Mouse (Mus musculus) heart, postnatal 14 days (tissue): ENCODE measurements around the gene Arhgap18. TPM values are rescaled to one million over a fixed set of nuclear protein-coding genes. Genes with fewer than 3 reads are reported as not detected.
A peak's percentile ranks its signal among the peaks of the same experiment; 100 is the strongest.

Source experiments
- DNase-seq, 2 experiments: peaks; one replicate each; pipeline ENCODE4 v3.0.0; 2021 to 2022
- intact Hi-C: fragments of 180-260 bp; cut with DNase I; formaldehyde crosslinking; loops from one replicate; pipeline ENCODE4 v1.15.1; 2025
- total RNA-seq, 2 experiments: library from RNA; stranded (reverse); gene quantifications; 2 replicates each; pipeline ENCODE4 v1.2.3; 2021

Gene Arhgap18
- total RNA-seq, 2 experiments from 2014 or later: 27.6 to 27.8 TPM

GRCm38 (mm10) chr10:26820326-26820725 lies 67.1 kb downstream of the Arhgap18 start:
- DNase-seq: no peak
- intact Hi-C loops: no loop called here

DNA sequence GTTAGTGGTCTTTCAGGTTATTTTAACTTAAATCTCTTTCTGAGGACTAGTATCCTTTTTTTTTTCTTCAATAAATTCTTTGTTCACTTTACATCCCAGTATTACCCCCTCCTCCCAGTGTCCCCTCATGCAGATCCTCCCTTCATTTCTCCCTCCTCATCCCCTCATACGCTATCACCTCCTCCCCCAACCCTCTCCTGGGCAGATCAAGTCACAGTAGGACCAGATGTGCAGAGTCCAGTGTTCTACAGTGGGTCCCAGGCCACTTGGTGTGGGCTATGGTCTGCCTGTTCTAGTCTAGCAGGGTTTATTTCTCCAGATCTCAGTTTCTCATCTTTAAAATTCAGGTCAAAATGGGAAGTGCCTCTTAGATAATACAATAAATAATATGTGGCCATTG lies 67.7 kb downstream of the Arhgap18 start:
- intact Hi-C loops: no loop called here
- no peak for DNase-seq

DNA sequence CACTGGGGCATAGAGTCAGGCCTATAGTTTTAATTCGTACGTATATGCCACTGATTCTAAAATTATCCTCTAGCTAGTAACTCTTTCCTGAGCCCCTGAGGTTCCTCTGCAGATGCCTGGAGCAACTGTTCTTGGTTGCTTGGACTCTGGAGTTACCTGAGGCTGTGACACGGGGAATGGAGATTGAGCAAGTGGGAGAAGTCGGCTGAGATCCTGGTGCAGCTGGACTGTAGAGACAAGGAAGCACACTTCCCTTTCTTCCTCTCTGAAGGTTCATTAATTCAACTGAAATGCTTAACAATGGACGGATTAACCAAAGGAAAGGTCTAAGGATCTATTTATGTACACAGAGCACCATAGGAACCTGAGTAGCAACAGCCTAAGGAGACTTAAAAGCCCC lies 70.8 kb downstream of the Arhgap18 start:
- intact Hi-C loops: no loop called here
- DNase-seq: no peak

DNA sequence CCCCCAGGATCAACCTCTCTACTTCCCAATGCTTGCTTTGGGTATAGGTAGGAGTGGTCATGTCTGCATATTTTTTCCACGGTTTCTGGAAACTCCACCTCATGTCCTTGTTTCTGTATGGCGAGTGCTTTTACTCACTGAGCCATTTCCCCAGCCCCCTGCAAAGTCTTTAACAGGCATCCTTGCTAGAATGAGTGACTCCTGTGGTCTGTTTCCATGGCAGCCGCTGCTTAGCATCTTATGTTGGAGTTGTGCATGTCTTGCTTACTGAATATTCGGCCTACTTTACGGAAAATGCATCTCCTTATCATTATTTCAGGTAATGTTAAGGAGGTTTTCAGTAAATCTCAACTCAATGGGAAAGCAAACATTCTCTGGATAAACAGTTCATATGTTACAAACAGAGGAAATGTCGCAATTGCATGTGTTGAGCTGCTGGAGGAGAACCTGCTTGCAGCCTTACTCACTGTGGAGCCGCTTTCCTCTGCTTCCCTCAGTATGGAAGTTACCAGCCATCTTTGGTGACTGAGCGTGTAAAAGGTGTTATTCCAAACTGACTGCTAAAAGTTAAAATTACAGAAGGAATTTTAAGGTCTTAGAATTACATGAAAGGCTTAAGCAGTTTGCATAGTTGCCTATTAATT lies 72.1 kb downstream of the Arhgap18 start:
- intact Hi-C loops: loop anchor here (5.0 kb wide), 2 partner anchors 33 to 53 kb away; no protein-coding TSS in a partner anchor
- DNase-seq: no peak

DNA sequence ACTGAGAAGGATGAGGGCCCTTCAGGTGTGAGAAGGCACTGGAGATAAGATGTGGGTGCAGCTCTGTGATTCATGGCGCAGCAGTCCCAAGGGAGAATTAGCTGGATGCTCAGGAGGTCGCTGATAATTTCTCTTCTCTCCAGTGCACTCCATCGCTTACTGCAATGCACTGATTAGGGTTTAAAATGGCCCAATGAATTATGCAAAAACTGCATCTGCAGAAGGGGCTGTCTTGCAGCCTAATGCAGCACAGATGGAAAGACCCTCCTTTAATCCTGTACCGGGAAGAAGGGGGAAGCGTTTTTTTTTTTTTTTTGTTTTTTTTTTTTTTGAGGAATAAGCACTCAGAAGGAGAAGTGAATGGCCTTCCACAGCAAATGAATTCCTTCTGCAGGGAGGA lies 74.1 kb downstream of the Arhgap18 start:
- intact Hi-C loops: loop anchor here (5.0 kb wide), 2 partner anchors 35 to 55 kb away; no protein-coding TSS in a partner anchor
- DNase-seq: no peak

GRCm38 (mm10) chr10:26828412-26829137 lies 75.4 kb downstream of the Arhgap18 start:
- peak; percentile 34 to 45 for DNase-seq
- intact Hi-C loops: loop anchor here (5.0 kb wide), 2 partner anchors 36 to 56 kb away; no protein-coding TSS in a partner anchor

GRCm38 (mm10) chr10:26832068-26832467 lies 78.8 kb downstream of the Arhgap18 start:
- DNase-seq: no peak
- intact Hi-C loops: no loop called here

DNA sequence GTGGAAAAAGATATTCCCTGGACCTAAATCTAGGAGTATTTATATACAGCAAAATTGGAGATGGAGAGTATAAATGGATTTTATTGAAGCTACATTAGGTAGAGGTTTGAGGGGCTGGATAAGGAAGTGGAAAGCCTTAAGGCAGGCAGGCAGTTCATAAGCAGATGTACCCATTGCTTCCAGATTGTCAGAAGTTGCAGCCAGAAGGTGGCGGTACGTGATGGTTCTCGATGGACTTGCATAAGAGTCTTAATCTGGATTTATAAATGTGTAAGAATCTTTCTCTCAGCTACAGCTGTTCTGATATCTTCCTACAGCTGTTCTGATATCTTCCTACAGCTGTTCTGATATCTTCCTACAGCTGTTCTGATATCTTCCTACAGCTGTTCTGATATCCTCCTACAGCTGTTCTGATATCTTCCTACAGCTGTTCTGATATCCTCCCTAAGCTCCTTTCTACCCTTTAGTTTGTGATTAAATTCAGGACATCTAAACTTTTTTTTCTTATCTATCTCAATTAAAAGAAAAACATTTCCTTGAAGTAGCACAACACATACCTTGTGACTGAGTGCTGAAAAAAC lies 79.5 kb downstream of the Arhgap18 start:
- intact Hi-C loops: no loop called here
- no peak for DNase-seq

DNA sequence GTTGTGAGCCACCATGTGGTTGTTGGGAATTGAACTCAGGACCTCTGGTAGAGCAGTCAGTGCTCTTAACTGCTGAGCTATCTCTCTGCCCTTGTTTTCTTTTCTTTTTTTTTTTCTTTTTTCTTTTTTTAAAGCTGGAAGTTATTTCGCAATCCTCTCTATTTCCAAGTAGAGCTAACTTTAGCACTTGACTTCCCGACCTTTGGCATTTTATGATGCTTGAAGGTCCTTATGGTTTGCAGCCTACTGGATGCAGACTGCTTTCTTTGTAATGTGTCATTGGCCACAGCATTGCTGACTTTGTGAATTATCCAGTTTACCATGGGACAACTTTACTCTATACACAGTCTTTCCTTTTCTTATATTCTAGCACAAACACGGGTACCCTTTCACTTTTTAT lies 80.2 kb downstream of the Arhgap18 start:
- no peak for DNase-seq
- intact Hi-C loops: no loop called here

DNA sequence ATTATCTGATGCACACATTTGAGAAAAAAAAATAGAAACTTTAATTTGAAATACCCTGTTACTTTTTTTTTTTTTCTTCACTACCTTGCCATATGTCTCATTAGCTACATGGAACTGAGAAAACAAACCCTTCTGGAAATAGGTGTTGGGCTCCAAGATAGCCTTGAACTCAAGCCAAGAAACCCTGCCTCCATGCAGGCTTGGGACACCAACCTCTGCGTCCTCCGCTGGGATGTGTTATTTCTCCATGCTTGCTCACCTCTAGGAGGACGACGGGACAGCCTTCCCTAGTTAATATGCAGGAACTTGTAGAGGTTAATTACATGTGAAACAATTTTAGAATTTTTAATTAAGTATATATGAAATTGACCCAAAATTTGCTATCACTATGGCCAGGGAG lies 96.1 kb downstream of the Arhgap18 start:
- intact Hi-C loops: no loop called here
- DNase-seq: no peak

GRCm38 (mm10) chr10:26849854-26850253 lies 96.6 kb downstream of the Arhgap18 start:
- DNase-seq: no peak

GRCm38 (mm10) chr10:26854556-26855100 lies 101.4 kb downstream of the Arhgap18 start:
- DNase-seq: no peak
- intact Hi-C loops: no loop called here

More at GRCm38 (mm10) chr10:26849854-26850253, 96.6 kb downstream of the Arhgap18 start:
- intact Hi-C loops: no loop called here

GRCm38 (mm10) chr10:26855851-26856535 lies 102.8 kb downstream of the Arhgap18 start:
- peak in 1 of 2 experiments; percentile 35 for DNase-seq

DNA sequence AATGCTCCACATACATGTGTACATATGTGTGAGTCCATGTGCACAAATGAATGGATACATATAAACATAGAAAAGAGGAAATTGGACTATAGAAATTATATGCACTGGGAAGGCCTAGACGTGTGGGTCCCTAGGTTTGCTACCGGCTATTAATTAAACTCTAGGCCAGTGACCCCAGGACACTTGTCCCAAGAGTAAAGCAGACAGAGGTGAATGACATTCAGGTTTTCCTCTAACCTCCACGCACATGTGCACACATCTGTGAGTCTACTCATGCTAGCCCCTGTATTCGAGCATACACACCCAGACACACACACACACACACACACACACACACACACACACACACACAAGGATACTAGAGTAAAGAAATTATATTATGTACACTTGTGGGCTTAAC lies 104.4 kb downstream of the Arhgap18 start:
- intact Hi-C loops: no loop called here
- DNase-seq: no peak

More at GRCm38 (mm10) chr10:26855851-26856535, 102.8 kb downstream of the Arhgap18 start:
- intact Hi-C loops: no loop called here

DNA sequence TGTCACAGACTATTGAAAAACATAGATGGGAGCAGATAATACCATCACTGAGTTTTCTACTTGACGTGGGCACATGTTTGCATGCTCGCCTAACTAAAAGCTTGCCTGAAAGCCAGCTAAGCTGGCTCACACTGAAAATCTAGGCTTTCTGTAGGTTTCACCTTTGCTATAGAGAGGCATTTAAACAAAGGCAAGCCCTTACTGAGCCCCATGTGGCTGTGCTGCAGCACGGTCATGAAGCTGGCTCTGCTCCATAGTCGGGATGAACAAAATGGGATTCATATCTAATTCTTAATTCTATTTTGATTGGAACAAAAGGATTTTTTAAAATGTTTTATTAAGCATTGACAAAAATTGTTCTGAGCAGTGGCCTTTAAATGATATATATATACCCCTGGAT lies 105.3 kb downstream of the Arhgap18 start:
- DNase-seq: no peak
- intact Hi-C loops: no loop called here

DNA sequence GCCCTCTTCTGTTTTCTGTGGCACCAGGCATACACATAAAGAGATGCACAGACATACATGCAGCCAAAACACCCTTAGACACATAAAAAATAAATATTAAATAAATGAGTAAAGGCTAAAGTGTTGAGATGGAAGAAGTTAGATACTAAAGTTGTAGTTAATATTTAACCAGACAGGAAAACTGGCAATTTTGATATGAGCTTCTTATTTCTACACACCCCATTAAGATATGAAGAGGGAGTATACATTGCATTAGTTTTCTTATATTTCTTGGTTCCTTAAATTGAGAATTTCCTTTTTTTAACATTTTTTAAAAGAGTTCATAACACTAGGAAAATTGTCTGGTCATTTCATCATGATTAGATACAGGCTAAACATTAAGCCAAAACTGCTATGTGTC lies 108.0 kb downstream of the Arhgap18 start:
- intact Hi-C loops: no loop called here
- DNase-seq: no peak

DNA sequence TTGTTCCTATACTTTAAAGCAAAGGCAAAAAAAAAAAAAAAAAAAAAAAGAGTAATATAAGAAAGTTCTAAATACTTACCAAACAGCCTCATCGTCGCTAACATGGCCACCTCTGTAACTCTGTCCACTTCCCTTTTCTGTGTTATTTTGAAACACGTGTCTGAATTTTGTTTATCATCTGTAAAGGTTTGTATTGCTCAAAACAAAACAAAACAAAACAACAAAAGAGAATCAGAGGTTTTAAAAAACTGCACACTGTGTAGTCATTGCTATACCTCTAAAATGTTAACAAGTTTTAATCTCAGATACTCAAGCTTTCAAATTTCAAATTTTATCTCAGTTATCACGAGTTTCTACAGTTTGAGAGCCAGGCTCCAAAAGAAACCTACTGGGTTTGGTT lies 109.0 kb downstream of the Arhgap18 start:
- intact Hi-C loops: no loop called here

DNA sequence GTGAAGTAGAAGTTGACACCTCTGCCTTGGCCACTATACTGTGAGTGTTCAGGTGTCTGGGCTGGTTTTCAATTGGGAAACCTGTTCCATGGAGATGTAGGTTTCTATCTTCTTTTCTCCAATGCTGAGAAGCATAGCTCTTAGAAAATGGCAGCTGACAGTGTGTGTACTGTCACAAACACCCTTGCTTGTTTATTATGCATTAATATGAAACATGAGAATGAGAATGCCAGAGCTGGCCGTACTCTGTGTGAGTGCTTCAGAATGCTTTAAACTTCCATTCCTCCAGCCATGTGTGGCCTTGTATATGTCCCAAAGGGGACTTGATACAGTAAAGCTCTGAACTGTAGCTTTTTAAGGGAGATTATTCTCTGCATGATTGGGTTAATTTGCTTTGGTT lies 110.8 kb downstream of the Arhgap18 start:
- DNase-seq: no peak

More for the DNA sequence above, 109.0 kb downstream of the Arhgap18 start:
- no peak for DNase-seq

DNA sequence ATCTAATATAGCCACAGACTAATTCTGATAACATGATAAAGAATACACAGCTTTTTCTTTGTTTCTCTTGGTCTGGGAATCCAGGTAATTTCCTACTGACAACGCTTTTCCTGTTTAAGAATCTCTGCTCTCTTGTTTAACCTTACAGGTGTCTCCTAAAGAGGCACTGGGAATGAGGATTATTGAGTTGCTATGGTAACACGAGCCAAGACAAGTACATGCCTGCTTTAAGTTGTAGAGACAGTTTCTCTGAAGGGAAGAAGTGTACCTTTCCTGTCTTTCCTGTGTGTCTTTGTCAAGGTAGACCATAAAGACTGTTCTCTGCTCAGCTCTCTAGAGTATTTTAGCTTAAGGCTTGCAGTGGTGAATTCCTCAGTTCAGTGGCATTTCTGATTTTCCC lies 117.6 kb downstream of the Arhgap18 start:
- intact Hi-C loops: no loop called here
- DNase-seq: no peak

More for the DNA sequence above, 110.8 kb downstream of the Arhgap18 start:
- intact Hi-C loops: no loop called here

- intact Hi-C loops: no loop called here
- DNase-seq: no peak
Measured at GRCm38 (mm10) chr10:26877309-26877708, 124.1 kb downstream of the Arhgap18 start.
